Mouse (Mus musculus) embryonic facial prominence, embryonic 10.5 days (tissue): Measurements from ENCODE around the gene Gm21962. TPM values are rescaled to one million over a fixed set of nuclear protein-coding genes. Genes with fewer than 3 reads are reported as not detected.

Experiments
- microRNA-seq: library from miRNA; unstranded; fragments of <30 nt; microRNA quantifications from one replicate; pipeline ENCODE4, GENCODE M21; 2017
- polyA plus RNA-seq: library from polyadenylated mRNA; unstranded; fragments of >200 nt; fragmentation: Nextera tagmentation; extraction: Ambion mirVana; gene quantifications from 2 replicates; pipeline ENCODE4 v1.2.1, GENCODE M21; 2016

Gene Gm21962
- polyA plus RNA-seq, 1 experiment from 2014 or later: not detected

Small RNA genes within 50 kb of the gene (microRNA-seq; reads per million reads assigned to microRNA genes)
- gene Gm22468: not detected

Other genes with a start within 250 kb of the Gm21962 start
- 6.7 and 11.2 TPM in 2 replicates for gene Ddit4l, start 49.9 kb upstream of the Gm21962 start, polyA plus RNA-seq
- 3,248 and 3,273 TPM in 2 replicates for gene H2afz, start 193.0 kb downstream of the Gm21962 start, polyA plus RNA-seq
- gene Dnajb14, start 196.2 kb downstream of the Gm21962 start, polyA plus RNA-seq: 7.5 and 7.9 TPM in 2 replicates
- gene Lamtor3, start 247.0 kb downstream of the Gm21962 start, polyA plus RNA-seq: 86.7 and 88.8 TPM in 2 replicates